Mouse (Mus musculus) erythroblast, adult 5-6 weeks (primary cell): ENCODE measurements around the gene Reps2. TPM values are rescaled to one million over a fixed set of nuclear protein-coding genes. Genes with fewer than 3 reads are reported as not detected.

Experiments
- ATAC-seq: replicated peaks from 2 replicates; pipeline ENCODE4 v1.8.0; 2016; ENCODE audit warnings: moderate number of reproducible peaks, mild to moderate bottlenecking, moderate TSS enrichment, inconsistent platforms; ENCODE audit not compliant: poor library complexity, low FRiP score, severe bottlenecking
- total RNA-seq, 2 experiments: library from RNA; stranded (forward) in 1 of 2; stranded (reverse) in 1 of 2; fragments of 150-400 nt in 1 of 2; fragments of 200-764, 138-1000 nt in 1 of 2; gene quantifications; 2 replicates each; pipeline versions ENCODE4 v1.2.3 to v1.2.4; 2015 to 2017; ENCODE audit warnings: low replicate concordance in 2 of 2

Gene Reps2
- total RNA-seq, 2 experiments from 2014 or later = 2.5 TPM

GRCm38 (mm10) chrX:162413124-162413523, 230.3 kb downstream of the Reps2 start:
- no peak for ATAC-seq

- ATAC-seq = no peak
These were observed 236.2 kb downstream of the Reps2 start for GRCm38 (mm10) chrX:162407291-162407690.

- no peak for ATAC-seq
These were observed 241.0 kb downstream of the Reps2 start for GRCm38 (mm10) chrX:162402487-162402886.

DNA sequence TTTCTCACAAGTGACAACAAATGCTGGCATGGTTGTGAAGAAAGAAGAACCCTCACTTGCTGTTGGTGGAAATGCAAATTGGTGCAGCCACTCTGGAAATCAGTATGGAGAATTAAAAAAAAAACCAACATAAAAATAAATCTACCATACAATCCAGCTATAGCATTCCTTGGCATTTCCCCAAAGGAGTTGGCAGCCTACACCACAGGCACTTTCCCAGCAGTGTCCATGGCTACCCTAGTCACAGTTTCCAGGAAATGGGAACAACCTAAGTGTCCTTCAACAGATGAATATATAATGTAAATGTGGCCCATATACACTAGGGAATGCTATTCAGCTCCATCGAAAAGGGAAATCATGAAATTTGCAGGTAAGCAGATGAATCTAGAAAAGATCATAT, 262.7 kb downstream of the Reps2 start:
- ATAC-seq = no peak

GRCm38 (mm10) chrX:162363206-162363605, 280.2 kb downstream of the Reps2 start:
- ATAC-seq = no peak

Other genes with a start within 250 kb of the Reps2 start
- 63.5 and 86.1 TPM in 2 replicates for gene Rbbp7, start 116.8 kb upstream of the Reps2 start, total RNA-seq (2015; ENCODE audit: low replicate concordance)
- 42.3 and 53.1 TPM in 2 replicates for gene Rbbp7, start 116.8 kb upstream of the Reps2 start, total RNA-seq (2017; ENCODE audit: low replicate concordance)
- 7.9 and 9.2 TPM in 2 replicates for gene Txlng, start 185.8 kb upstream of the Reps2 start, total RNA-seq (2015; ENCODE audit: low replicate concordance)
- 17.6 and 23.8 TPM in 2 replicates for gene Txlng, start 185.8 kb upstream of the Reps2 start, total RNA-seq (2017; ENCODE audit: low replicate concordance)
- 7.1 and 13.2 TPM in 2 replicates for gene Syap1, start 244.8 kb upstream of the Reps2 start, total RNA-seq (2015; ENCODE audit: low replicate concordance)
- gene Syap1, start 244.8 kb upstream of the Reps2 start, total RNA-seq (2017; ENCODE audit: low replicate concordance) = 29.5 and 30.1 TPM in 2 replicates